Mouse (Mus musculus): ENCODE data around the gene Mmd.

The Mmd gene

DNA sequence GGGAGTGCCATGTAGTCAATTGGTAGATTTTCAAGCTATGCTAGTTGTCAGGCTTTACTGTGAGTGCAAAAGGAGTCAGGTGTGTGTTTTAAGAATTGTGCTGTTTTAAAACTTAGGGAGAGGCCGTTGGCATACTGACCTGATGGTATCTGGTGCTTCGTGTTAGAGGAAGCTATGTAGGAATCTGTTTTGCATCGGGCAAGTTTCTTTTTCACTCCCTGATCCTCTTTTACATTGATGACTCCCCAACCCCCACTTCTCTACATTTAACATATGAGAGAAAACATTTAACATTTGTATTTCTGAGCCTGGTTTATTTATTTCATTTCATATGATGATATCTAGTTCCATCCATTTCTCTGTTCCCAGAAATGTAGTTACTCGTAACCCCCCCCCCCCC lies 1.5 kb upstream of the Mmd start:
- no peak for DNase-seq (ENCODE audit: inconsistent age in 2 of 2, low spot score in 1 of 2)

DNA sequence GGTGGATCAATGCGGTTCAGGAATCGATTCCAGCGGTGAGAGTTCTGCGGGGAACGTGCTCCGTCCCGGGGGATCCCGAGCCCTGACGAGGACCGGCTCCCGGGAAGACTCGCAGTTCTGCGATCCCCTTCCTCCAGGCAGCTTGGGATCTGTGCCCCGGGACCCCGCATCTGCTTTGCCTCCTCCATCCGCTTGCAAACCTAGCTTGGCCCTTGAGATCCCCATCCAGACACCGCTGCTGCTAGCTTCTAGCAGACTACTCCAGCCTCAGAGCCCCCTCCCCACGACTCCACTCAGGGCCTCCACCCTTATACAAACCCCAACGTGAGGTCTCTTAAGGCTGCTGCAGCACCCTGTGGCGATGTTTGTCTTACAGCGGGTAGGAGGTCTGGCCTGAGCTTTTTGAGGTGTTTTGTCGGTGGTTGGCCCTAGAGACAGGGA lies 465 bp downstream of the Mmd start:
- no peak for DNase-seq (ENCODE audit: inconsistent age in 2 of 2, low spot score in 1 of 2)

DNA sequence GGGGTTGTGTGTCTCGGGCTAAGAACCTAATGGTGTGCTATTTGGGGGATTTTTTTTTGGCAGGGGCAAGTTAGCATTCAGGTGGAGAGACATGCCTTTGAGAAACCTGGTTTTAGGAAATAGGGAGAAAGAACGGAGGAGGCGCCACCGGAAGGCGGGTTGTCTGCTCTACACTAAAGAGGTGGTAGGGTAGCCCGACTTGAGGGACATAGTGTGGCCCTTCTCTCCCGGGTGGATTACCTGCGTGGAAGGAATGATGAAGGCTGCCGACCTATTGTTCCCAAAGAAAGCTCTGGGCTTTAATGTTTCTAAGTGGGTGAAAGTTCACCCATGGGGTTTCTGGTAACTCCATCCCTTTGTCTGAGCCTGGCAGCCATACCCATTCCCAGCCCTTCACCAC lies 933 bp downstream of the Mmd start:
- peak in 1 of 2 experiments; percentile 59 for DNase-seq (ENCODE audit: inconsistent age in 2 of 2, low spot score in 1 of 2)

DNA sequence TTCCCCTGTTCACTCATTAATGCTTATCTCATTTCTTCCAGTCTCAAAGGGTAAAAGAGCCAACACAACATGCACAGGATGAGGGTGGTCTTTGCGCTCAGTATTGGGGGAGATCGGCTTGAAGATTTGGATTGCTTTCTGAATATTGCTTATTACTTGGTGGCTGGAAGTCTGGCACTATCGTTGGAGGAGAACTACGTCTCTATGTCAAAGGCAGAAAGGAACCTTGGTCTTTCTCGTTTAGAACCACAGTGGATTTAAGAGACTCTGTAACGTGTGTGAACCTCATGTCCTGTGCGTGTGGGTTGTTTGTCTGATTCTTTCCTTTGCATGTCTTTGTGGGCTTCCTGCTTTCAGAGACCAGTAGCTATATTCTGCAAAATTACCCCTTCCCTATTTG lies 1.5 kb downstream of the Mmd start:
- DNase-seq (ENCODE audit: inconsistent age in 2 of 2, low spot score in 1 of 2): no peak

DNA sequence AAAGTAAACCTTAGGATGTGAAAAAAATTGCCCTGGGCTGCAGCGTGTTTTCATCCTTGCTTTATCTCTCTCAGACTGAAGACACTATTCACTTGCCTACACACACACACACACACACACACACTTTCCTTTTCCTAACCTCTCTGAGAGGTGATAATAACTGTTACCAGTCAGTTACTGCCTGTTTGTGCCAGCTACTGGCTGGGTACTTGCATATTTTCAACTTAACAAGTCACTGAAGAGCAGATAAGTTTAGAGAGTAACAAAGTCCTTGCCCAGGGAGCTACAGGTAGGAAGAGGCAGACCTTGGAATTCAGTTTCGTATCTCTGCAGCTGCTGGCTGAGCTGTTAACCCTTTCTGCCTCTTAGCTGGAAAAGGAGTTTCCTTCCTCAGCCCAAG lies 2.7 kb downstream of the Mmd start:
- DNase-seq (ENCODE audit: inconsistent age in 2 of 2, low spot score in 1 of 2): no peak

DNA sequence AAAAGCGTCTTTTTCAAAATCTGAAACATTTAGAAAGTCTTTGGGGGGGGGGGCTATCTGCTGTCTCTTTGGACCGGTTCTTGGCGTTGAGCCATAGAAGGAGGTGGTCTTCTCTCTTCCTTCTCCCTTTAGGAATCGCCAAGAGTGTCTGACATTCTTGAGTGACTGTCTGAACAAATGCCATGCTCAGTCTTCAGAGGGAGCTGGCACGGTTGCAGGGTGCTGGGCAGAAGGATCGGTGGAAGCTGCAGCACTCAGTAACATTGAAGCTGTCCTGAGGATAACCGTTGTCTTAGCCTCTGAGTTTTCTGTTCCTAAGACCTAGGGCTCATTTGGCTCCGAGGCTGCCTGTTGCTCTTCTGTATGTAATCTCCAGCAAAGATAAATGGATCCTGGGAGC lies 3.1 kb downstream of the Mmd start:
- DNase-seq (ENCODE audit: inconsistent age in 2 of 2, low spot score in 1 of 2): no peak

DNA sequence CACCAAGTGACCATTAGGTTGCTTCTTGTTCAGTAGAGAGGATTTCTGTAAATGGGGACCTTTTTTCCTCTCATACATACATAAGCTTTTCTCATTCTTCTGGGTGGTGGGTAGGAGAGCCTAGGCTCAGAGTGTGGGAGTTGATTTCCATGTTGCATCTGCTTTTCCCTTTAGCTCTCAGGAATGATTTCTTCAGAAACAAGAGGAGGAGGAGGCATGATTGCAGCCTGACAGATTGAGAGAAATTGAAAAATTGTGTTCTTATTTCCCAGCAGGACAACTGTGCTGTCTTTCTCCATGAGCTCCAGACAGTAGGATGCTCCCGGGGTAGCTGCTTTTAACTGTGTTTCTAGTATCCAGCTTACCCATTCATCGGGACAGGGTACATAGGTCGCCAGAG lies 5.3 kb downstream of the Mmd start:
- DNase-seq (ENCODE audit: inconsistent age in 2 of 2, low spot score in 1 of 2): no peak

DNA sequence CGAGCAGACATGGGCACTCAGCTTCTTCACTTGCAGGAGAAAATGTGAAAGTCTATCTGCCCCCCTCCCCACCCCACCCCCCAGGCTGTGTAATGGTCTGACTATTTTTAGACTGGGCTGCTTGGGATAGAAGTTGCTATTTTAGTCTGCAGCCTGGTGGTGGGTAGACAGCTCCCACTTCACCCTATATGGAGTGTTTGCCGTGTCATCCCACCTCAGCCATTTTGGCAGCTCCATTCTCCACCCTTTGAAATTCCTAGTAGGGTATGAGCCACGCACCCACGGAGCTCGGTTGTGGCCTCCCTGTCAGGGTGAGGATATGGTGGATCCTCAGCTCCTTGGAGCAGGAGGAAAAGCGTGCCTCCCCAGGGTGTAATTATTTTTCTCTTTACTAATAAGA lies 6.4 kb downstream of the Mmd start:
- no peak for DNase-seq (ENCODE audit: inconsistent age in 2 of 2, low spot score in 1 of 2)

DNA sequence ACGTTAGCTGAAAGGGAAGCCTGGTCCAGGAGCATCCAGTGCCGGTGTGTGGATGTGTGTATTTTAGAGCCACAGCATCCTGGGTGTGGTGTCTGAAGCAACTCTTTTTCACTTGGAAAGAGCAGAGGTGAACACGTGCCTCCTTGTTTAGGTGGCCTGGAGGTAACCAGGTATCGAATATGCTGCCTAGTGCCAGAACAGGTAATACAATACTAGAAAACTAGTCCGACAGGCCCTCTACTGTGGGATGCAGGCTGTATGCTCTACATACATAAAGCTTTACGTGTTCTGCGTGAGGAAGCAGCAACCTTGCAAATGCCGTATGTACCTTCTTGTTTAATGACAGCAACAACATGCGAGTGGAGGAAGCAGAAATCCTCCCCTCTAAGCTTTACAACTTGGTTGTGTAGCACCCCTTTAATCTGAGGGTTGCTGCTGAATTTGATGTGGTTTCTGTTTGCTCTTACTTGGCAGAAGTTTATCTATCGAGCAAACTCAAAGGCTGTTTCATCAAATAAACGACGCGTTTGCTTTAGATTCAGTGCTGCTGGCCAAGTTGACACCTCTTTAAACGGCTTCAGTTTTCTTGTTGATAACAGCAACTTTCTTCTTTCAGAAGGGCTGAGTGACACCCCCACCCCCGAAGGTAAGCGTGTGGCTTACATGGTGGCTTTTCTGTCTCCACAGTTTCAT lies 7.7 kb downstream of the Mmd start:
- DNase-seq (ENCODE audit: inconsistent age in 2 of 2, low spot score in 1 of 2): no peak

DNA sequence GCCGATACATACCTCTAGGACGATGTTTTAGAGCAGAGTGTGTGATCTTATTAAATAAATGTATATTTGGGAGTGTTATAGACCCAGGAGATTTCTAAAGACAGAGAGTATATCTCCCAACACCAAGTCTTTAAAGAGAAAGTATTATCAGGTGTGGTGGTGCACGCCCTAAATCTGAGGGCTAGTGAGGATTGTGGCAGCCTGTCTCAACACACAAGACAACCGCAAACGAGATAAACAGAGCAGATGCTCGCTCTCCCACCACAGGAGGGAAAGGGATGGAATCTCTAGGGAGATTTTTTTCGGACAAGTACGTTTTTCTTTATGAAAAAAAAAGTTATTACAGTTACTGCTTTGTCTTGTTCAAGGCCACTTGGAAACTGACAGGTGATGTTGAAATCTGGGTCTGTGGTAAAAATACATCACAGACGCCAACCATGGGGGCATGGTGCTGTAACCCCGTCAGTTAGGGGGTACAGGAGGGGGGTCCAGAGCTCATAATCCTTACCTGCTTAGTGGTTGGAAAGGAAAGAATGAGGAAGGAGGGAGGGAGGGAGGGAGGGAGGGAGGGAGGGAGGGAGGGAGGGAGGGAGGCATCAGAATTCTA lies 9.2 kb downstream of the Mmd start:
- DNase-seq (ENCODE audit: inconsistent age in 2 of 2, low spot score in 1 of 2): no peak

DNA sequence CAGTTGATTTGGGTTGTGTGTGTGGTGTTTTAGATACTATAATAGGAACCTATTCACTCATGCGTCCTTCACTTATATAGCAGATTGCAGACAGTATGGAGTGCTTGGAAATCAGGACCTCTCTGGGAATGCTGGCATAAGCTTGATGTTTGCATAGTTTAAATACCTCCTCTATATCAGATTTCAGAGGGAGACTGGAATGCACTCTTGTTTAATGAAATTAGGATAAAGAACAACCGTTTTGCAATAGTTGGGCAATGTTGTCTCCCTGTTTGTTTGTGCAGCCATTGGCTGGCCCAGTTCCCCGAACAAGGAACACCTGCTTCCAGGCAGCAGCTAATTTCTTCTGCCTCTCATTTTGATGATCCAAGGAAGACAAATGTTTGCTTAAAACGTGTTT lies 9.8 kb downstream of the Mmd start:
- DNase-seq (ENCODE audit: inconsistent age in 2 of 2, low spot score in 1 of 2): peak in 1 of 2 experiments; percentile 45

DNA sequence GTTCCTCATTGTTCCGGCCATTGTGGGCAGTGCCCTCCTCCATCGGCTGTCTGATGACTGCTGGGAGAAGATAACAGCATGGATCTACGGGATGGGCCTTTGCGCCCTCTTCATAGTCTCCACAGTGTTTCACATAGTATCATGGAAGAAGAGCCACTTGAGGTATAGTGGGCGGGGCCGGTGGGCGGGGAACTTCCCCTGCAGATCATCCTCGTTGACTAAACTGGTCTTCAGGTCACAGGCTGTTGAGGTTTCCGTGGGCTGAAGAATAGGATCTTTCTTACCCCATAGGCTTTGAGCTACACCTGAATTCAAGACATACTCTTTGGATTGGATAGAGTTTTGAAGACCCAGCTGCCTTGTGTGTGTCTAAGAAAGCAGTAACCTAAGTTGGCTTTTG lies 10.6 kb downstream of the Mmd start:
- no peak for DNase-seq (ENCODE audit: inconsistent age in 2 of 2, low spot score in 1 of 2)

DNA sequence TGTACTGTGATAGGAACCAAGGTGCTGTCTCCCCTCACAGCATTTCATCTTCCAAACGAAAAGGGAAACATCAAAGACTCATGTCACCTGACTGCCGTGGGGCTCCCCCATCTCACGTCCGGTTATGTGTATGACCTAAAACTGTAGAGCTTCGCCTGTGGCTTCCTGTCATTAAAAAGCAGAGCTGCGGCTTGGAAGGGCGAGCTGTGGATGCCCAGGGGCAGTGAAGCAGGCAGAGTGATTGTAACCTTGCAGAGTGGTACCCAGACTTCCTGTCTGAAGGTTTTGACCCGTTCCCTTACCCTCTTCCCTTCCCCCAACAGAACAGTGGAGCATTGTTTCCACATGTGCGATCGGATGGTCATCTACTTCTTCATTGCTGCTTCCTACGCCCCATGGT lies 14.9 kb downstream of the Mmd start:
- DNase-seq (ENCODE audit: inconsistent age in 2 of 2, low spot score in 1 of 2): no peak

DNA sequence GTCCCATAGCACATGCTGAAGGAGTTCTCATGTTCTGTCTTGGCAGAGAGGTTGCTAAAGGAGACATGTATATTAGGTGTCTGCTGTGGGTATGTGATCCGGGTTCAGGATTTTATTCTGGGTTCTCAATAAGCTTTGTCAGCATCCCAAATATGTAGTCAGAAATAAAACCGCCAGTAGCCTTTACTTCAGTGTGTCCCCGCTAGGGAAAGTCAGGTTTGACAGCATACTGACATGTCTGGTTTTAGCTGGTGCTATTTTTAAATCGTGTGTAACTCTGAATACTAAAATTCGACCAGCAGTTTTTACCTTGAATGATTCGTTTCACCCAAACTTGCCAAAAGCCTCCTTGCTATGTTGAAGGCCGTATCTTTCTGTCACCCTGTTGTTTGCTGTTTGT lies 16.3 kb downstream of the Mmd start:
- DNase-seq (ENCODE audit: inconsistent age in 2 of 2, low spot score in 1 of 2): no peak

DNA sequence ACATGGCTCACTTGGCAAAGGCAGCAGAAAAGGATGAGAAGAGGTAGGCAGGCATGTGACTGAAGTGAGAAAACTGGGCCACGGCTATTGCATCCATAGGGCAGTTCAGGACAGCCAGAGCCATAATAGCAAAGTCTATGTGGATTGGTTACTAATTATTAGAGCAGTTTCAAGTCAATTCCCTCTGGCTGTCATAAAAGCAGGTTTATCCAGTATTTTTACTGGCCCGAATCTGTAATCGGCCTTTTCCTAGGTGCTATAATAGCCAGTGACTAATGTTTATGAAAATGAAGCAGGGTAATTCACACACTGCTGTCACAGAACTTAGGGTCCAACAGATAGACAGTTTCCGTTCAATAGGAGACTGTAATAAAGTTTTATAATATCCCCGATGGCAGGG lies 19.7 kb downstream of the Mmd start:
- DNase-seq (ENCODE audit: inconsistent age in 2 of 2, low spot score in 1 of 2): no peak

DNA sequence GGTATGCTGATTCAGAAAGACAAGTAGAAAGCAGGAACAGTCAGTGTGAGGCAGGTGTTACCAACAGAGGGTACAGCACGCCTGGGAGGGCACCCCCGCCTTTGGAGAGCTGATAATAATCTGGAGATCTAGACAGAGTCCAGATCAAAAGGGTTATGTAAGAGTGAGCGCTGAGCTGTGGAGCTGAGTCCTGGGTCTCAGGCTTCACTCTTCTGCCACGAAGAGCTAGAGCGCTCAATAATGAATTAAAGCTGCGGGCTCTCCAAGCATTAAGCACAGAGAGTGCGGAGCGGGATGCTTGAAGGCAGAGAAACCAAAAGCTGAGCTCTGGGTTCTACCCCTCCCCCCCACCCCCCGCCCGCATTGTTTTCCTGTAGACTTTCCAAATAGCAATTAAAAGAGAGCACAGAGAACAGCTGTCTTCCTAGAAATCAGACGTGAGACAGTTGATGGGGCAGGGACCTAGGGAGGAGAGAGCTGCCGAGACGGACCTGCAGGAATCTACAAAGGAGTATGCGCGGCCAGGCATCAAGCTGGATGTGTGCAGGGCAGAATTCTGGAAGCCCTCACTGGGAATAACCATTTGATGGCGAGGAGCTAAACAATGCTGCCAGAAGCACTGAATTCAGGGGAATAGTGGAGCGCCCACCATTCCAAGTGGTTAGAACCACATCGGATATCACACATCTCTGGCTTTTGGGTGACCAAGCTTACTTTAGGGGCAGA lies 20.3 kb downstream of the Mmd start:
- DNase-seq (ENCODE audit: inconsistent age in 2 of 2, low spot score in 1 of 2): no peak

DNA sequence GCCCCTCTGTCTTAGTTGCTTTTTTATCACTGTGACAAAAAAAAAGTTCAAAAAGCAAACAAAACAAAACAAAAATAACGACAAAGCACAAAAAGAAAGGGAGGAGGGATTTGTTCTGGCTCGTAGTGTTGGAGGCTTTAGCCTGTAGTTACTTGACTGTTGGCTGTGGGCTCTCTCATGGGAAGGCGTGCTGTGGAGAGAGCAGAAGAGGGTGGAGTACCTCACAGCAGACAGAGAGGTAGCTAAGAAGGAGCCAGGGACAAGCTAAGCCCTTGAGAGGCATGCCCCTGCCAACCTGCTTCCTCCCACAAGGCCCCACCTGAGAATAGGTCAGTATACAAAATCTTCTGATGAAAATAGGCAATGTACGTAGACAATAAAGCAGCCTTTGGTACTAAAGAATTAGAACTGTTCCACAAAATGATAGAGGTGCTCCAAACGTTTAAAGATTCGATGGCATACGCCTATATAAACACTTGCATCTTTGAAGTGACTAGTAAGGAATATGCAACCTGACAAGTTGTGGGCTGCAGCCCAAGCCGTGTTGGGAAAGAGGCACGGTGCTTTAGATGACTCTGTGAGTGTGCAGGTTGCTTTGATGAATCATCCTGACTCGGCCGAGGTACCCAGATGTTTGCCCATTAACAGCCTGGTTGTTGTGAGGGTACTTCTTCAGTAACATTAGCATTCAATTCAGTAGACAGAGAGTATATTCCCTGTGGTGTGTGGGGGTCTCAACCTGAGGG lies 21.0 kb downstream of the Mmd start:
- DNase-seq (ENCODE audit: inconsistent age in 2 of 2, low spot score in 1 of 2): no peak

DNA sequence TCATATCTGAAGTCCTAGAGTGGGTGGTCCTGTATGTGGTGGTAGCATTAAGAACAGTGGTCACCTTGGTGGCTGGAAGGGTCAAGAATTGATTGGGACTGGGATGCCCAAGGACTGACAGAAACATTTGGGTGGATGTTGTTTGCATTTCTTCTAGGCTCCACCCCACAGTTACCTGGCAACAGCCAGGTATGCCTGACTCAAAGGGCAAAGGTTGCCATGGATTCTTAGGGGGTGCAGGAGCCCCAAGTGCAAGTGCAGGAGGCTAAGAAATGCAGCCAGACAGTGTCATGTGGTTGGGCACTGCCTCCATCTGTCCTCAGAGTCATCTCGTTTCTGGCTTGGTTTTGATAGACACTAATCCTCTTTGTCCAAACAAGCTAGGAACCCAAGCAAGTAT lies 24.9 kb downstream of the Mmd start:
- no peak for DNase-seq (ENCODE audit: inconsistent age in 2 of 2, low spot score in 1 of 2)

DNA sequence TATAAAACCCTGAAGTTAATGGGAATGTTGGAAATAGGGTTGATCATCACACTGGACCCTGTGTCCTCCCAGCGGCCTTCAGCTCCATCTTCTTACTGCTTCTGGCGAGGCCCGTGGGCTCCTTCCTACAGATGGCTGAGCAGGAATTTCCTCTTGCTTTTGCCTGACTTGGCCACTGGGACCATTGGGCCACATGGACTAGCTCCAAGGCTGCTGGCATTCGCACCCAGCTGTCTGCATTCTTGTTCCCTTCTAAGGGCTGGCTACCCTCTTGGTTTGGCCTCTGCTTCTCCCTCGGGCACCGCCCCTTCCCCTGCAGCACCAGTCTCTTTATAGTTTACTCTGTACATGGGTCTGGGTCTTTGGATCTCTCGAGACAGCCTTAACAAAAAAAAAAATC lies 26.4 kb downstream of the Mmd start:
- DNase-seq (ENCODE audit: inconsistent age in 2 of 2, low spot score in 1 of 2): peak; percentile 18 to 63

DNA sequence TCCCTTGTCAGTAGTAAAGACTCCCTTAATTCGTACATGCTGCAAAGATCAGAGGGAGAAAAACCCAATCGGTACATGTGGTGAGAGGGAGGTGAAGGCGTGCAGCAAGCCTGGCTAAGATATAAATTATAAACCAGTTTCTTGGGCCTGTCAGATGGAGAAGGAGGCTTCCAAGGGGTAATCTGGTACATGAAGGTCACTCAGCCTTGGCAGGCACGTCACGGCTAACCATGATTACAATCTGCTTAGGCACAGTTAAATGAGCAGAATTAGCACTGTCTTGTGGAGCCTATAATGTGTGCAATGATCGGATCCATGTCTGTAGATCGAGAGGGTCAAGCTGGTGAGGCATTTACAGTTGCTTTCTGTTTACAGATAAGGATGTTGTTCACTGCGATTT lies 26.9 kb downstream of the Mmd start:
- DNase-seq (ENCODE audit: inconsistent age in 2 of 2, low spot score in 1 of 2): peak; percentile 29 to 57

DNA sequence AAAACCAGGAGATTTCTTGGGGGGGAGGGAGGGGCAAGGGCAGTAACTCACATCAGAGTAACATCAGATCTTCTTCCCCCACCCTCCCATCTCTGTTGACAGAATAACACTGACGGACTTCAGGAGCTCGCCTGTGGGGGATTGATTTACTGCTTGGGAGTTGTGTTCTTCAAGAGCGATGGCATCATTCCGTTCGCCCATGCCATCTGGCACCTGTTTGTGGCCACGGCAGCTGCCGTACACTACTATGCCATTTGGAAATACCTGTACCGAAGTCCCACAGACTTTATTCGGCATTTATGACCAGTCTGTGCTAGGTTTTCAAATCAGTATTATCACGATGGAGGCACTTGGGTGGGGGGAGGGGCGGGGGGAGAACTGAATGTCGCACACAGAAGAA lies 27.3 kb downstream of the Mmd start:
- DNase-seq (ENCODE audit: inconsistent age in 2 of 2, low spot score in 1 of 2): no peak

DNA sequence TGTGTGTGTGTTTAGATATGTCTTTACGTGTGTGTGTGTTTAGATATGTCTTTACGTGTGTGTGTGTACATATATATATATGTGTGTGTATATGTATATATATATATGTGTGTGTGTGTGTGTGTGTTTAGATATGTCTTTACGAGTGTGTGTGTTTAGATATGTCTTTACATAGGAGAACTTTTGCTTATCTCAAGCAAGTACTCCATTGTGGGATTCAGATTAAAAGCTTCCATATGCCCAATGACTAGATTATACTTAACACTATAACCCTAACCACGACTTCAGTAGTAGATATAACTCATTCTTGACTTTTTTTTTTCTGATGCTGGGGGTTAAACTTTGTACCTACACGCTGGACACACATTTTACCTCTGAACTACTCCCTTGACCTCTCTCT lies 30.8 kb downstream of the Mmd start:
- DNase-seq (ENCODE audit: inconsistent age in 2 of 2, low spot score in 1 of 2): no peak

Data from adrenal gland, adult (tissue).